Mouse (Mus musculus): ENCODE measurements at regions not wholly inside any gene's neighbourhood (a gene's known extent, or its start where the extent isn't known, plus 50 kb on each side); places are given as distances from the start of the nearest gene placed in this dataset.

DNA sequence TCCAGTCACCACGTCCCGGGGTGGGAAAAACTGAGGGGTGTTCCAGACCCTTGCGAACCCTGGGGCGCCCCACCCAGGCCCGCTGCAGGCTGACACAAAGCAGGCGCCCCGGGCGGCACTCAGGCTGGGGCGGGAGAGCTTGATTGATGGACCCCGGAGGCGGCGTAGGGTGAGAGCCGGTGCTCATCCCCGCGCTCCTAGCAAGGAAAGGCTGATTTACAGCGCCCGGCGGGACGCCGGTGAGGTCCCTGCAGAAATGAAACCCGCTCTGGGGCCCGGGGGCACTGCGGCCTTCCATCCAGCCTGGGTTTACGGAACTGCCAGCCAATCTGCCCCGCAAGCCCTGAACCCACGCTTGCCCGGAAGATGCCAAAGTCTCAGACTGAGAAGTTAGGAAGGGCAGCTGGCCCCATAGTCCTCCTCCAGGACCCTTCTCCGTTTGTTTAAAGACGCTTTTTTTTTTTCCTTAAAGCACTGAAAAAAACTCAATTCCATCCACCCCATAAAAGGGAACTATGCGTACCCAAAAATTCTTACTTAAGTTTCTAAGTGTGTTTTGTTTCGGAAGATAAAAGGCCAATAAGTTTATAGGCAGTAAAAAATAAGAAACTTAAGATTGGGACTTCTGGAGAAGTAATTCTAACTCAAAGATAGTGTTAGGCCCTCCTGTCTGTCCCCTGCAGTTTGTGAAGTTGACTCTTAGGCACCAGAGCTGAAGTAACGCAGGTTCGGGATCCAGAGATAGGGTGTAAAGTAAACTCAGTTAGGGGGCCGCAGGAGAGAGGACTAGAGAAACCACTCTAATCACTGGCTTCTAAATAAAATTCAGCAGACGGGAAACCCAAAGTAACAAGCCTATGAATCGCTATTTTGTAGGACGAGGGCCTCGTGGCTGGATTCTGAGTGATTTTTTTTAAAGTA lies 263.4 kb upstream of the Nfe2l3 start:
- H3K4me3 ChIP-seq (ENCODE audit: insufficient read depth, low read length) = 0 out of 2 replicates have a peak overlapping the region, but pooled peaks have one; percentile 8
- TF ChIP-seq POLR2A (IDR thresholded peaks at IDR 0.05; ENCODE audit: borderline replicate concordance, low read depth, low read length) (no peak), CTCF (IDR thresholded peaks at IDR 0.05; ENCODE audit: low read depth, low read length) (no peak)
- no peak overlapping the region for H3K27ac ChIP-seq (ENCODE audit: insufficient read depth, low read depth, low read length)
- peaks cover 10% of the 10 kb centered on the region for H3K4me1 ChIP-seq (ENCODE audit: control insufficient read depth, insufficient read depth, low read length)

DNA sequence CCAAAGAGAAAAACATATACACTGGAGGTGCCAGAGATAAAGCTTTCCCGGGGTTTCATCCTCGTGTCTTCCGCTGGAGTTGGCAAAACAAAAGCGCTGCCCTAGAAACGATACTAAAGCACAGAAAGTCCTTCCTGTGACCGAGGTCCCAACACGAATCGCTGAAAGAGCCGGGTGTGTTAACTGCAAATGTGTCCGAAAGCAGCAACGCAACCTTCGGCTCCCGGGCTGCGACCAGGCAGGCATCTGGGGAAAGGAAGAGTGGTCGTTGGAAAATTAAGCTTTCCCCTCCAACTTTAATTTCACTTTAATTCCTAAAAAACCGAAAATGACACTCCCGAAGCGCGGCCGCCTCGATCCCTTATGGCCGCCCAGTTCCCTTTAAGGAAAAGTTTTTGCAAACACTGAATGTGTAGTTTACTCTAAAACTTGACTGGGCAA lies 262.5 kb upstream of the Nfe2l3 start:
- Histone ChIP-seq H3K4me1 (ENCODE audit: control insufficient read depth, insufficient read depth, low read length) (peaks cover 17% of the 10 kb centered on the region), H3K4me3 (ENCODE audit: insufficient read depth, low read length) (peak overlapping the region; percentile 54), H3K27ac (ENCODE audit: insufficient read depth, low read depth, low read length) (peak overlapping the region; percentile 86)
- TF ChIP-seq CTCF (IDR thresholded peaks at IDR 0.05; ENCODE audit: low read depth, low read length) (no peak), POLR2A (IDR thresholded peaks at IDR 0.05; ENCODE audit: borderline replicate concordance, low read depth, low read length) (no peak)

DNA sequence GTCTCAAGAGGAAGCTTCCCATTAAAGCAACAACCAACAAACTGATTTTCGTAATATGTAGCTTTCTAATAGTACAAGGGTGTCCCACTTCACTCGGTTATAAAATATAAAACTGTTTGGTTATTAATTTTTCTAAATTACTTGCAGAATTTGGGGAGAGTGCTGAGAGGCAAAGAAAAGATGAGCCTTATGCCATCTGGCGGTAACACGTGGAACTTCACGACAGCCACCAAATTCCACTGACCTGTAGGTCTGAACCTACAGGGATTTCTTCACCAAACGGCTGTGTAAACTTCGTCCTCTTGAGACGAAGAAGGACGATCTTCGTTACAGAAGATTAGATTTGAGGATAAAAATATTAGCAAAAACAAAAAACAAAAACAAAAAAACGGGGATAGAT lies 262.1 kb upstream of the Nfe2l3 start:
- Histone ChIP-seq H3K4me3 (ENCODE audit: insufficient read depth, low read length) (peak overlapping the region; percentile 54; the same call in 1 of the 2 replicates), H3K27ac (ENCODE audit: insufficient read depth, low read depth, low read length) (peak overlapping the region; percentile 86), H3K4me1 (ENCODE audit: control insufficient read depth, insufficient read depth, low read length) (peaks cover 17% of the 10 kb centered on the region)
- TF ChIP-seq POLR2A (IDR thresholded peaks at IDR 0.05; ENCODE audit: borderline replicate concordance, low read depth, low read length) = no peak
- no peak for TF ChIP-seq CTCF (IDR thresholded peaks at IDR 0.05; ENCODE audit: low read depth, low read length)

DNA sequence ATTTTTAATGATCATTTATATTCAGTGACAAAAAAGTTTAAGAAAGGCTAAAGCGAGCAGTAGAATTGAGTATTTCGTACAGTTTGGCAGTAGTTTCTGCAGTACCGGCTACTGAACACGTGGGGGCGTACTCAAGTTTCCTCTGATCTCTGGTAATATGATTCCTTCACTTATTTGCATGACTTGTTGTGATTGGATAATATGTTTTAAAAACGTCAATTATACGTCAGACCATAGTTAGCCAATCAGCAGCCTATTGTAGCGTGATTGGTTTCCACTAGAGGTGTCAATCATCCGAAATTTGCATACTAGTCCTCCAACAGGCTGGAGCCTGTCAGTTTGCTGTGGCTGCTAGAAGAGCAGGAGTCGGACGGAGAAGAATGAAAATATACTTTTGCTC lies 261.6 kb upstream of the Nfe2l3 start:
- Histone ChIP-seq H3K27ac (ENCODE audit: insufficient read depth, low read depth, low read length) (no peak overlapping the region), H3K4me1 (ENCODE audit: control insufficient read depth, insufficient read depth, low read length) (peaks cover 17% of the 10 kb centered on the region), H3K4me3 (ENCODE audit: insufficient read depth, low read length) (no peak overlapping the region)
- TF ChIP-seq CTCF (IDR thresholded peaks at IDR 0.05; ENCODE audit: low read depth, low read length) = no peak

DNA sequence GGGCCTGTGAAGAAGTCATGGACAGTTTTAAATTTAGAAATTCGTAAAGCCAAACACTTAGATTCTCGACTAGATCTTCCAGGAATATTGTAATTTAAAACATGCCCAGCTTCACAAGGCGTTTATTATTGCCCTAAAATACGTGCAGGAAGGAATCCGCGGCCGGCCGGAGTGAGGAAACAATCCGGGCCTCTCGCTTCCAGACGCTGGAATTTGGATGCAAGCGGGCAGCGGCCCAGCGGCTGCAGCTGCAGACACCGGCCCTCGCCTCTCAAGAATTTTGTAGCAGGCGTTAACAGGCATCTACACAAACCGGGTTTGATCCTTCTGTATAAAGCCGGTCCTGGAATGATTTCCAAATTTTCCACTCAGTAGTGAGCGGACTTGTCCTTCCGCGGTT lies 260.7 kb upstream of the Nfe2l3 start:
- TF ChIP-seq CTCF (IDR thresholded peaks at IDR 0.05; ENCODE audit: low read depth, low read length) = no peak
- no peak for TF ChIP-seq POLR2A (IDR thresholded peaks at IDR 0.05; ENCODE audit: borderline replicate concordance, low read depth, low read length)
- peak overlapping the region; percentile 25; the same call in 1 of the 2 replicates for H3K4me3 ChIP-seq (ENCODE audit: insufficient read depth, low read length)
- H3K27ac ChIP-seq (ENCODE audit: insufficient read depth, low read depth, low read length) = peak overlapping the region; percentile 62
- peaks cover 17% of the 10 kb centered on the region for H3K4me1 ChIP-seq (ENCODE audit: control insufficient read depth, insufficient read depth, low read length)

DNA sequence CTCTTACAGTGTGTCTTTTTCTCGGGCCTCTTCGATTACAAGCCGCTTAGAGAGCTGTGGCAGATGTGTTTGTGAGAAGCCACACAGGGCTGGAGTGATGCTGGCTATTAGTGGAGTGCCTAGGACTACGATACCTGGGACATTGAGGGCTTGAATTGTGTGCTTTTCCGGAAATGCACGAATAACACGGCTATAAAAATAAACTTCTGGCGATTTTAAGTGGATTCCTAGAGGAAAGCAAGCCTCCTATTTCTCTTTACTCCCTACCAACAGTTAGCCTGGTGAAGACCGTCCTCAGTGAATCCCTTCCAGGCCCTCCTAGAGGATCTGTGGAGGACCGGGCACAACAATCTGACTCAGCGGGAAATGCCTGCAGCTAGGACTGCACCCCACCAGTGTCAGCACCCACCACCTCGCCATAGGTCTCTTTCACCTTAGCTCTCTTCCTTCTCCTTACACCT lies 260.1 kb upstream of the Nfe2l3 start:
- Histone ChIP-seq H3K27ac (ENCODE audit: insufficient read depth, low read depth, low read length) (peak overlapping the region; percentile 78), H3K4me1 (ENCODE audit: control insufficient read depth, insufficient read depth, low read length) (peaks cover 22% of the 10 kb centered on the region), H3K4me3 (ENCODE audit: insufficient read depth, low read length) (peak overlapping the region; percentile 43)
- no peak for TF ChIP-seq POLR2A (IDR thresholded peaks at IDR 0.05; ENCODE audit: borderline replicate concordance, low read depth, low read length)
- no peak for TF ChIP-seq CTCF (IDR thresholded peaks at IDR 0.05; ENCODE audit: low read depth, low read length)

DNA sequence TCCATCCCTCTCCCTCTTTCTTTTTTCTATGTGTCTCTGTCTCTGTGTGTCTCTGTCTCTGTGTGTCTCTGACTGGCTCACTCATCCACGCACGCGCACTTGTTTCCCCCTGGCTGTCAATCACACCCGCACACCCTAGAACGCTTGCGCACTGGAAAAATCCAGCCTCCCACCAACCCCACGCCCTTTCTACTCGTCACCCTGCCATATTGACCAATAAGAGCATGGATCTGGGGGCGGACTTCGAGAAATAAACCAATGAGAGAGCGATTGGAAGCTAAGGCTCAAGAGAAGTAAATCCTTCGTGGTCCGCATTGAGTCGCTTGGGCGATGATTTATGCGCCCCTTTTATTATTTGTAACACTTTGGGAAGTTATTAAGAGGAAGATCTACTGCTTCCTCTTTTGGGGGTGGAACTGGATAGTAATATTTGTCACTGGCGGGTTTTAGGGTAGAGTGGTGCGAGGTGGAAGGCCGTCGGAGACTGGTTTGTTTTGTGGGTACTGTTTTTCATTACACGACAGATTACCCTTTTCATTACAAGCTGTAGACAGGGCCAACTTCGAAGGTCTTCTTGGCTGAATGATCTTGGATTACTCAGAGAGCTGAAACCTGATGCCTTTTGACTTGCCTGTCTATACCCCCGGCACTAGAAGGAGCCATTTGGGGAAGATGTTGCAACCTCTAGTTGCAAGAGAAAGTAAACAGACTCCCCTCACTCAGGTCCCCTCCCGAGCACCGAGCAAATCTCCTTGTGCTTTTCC lies 259.4 kb upstream of the Nfe2l3 start:
- H3K27ac ChIP-seq (ENCODE audit: insufficient read depth, low read depth, low read length) = peak overlapping the region; percentile 95
- TF ChIP-seq POLR2A (IDR thresholded peaks at IDR 0.05; ENCODE audit: borderline replicate concordance, low read depth, low read length) (no peak), CTCF (IDR thresholded peaks at IDR 0.05; ENCODE audit: low read depth, low read length) (no peak)
- H3K4me3 ChIP-seq (ENCODE audit: insufficient read depth, low read length) = peak overlapping the region; percentile 60
- H3K4me1 ChIP-seq (ENCODE audit: control insufficient read depth, insufficient read depth, low read length) = peaks cover 19% of the 10 kb centered on the region

DNA sequence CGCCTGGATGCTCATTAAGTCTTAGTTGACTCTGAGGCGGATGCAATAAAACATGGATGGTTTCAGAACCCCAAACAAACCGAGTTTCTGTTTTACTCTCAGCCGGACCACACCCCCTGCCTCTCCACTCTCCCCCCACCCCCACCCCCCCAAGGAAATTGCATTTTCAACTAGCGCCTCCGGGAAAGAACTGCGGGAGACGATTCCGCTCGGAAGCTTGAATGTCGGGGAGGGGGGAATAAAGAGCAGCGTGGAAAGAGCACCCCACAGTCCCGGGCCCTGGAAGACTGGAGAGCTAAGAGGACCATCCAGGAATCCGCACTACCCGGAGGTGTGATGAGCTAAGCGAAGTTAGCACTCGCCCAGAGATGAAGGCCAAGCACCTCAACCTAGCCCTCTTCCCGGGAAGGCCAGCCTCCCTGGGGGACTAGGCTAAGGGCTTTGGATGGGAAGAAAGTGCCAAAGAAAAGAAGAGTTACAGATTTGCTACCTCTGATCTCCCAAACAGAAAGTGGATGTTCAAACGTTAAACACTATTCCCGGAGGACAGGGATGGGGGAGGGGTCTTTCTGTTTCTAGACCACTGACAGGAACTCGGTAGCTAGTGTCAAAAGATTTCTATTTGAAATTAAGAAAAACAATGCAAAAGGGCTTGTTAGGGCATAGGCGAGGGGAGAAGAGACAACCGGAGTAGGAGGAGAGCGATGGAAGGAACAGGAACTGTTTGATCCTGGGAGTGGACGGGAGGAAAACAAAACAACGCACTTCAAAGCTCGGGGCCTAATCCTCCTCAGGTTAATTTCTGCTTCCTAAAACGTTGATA lies 258.6 kb upstream of the Nfe2l3 start:
- TF ChIP-seq POLR2A (IDR thresholded peaks at IDR 0.05; ENCODE audit: borderline replicate concordance, low read depth, low read length) = no peak
- no peak for TF ChIP-seq CTCF (IDR thresholded peaks at IDR 0.05; ENCODE audit: low read depth, low read length)
- Histone ChIP-seq H3K4me3 (ENCODE audit: insufficient read depth, low read length) (peak overlapping the region; percentile 60), H3K4me1 (ENCODE audit: control insufficient read depth, insufficient read depth, low read length) (peaks cover 19% of the 10 kb centered on the region), H3K27ac (ENCODE audit: insufficient read depth, low read depth, low read length) (peak overlapping the region; percentile 95)

DNA sequence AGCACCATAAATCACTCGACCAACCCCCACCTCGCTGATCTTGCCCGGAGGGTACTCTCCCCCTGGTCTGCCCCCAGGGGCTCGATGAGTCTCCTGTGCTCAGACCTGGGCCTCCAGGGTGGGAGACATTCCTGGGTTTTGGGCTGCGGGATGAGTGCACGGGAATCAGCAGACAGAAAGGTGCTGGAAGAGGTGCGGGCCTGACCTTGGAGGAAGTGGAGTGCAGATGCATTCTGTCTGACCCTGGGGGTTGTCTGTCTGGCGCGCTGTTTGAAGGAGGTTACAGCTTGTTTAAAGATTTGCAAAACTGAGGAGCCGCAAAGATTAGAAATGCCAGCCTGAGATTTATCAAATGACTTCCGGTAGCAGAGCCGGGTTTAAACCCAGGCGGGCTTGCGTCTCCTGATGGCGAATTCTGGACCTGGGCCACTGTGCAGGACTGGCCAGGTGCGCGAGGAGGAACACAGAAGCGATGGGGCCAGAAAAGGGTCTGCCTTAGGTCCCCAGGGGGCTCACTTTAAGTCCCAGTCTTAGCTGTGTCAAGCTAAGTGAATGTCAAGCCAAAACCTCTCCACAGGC lies 257.9 kb upstream of the Nfe2l3 start:
- H3K27ac ChIP-seq (ENCODE audit: insufficient read depth, low read depth, low read length) = peak overlapping the region; percentile 95
- H3K4me1 ChIP-seq (ENCODE audit: control insufficient read depth, insufficient read depth, low read length) = peaks cover 19% of the 10 kb centered on the region
- TF ChIP-seq POLR2A (IDR thresholded peaks at IDR 0.05; ENCODE audit: borderline replicate concordance, low read depth, low read length) = 0 out of 2 replicates have a peak, but pooled peaks have one; percentile 1
- no peak for TF ChIP-seq CTCF (IDR thresholded peaks at IDR 0.05; ENCODE audit: low read depth, low read length)
- peak overlapping the region; percentile 60 for H3K4me3 ChIP-seq (ENCODE audit: insufficient read depth, low read length)

Measured in bone marrow macrophage, adult 2 months (primary cell).